16 mouse cellular contexts compared by ENCODE assay signal in genomic region chr1:168283421-168283820, GRCm38 (mm10).
DNase-seq lines count a peak whose midpoint lies in the region; ATAC-seq and TF ChIP-seq lines count a peak whose summit lies in the region.
"Had no signal": no experiment of that assay in that cellular context is flagged by ENCODE, and none has a peak within 500 bp of the region (broad histone marks: within the 10 kb centered on the region; RNA-seq: fewer than 3 reads in every experiment).

No protein-coding gene starts in this region.

- no peaks in the 10 kb centered on the region for H3K36me3 ChIP-seq in heart, embryonic 11.5 days (ENCODE audit: control insufficient read depth, insufficient read depth, low read length)
- H3K36me3 ChIP-seq in hindbrain, embryonic 13.5 days = no peaks in the 10 kb centered on the region
- H3K36me3 ChIP-seq in hindbrain, embryonic 14.5 days (replicated peaks; ENCODE audit: control insufficient read depth, insufficient read depth) = no peaks in the 10 kb centered on the region
- no peaks in the 10 kb centered on the region for H3K36me3 ChIP-seq in midbrain, embryonic 13.5 days
- no peaks in the 10 kb centered on the region for H3K36me3 ChIP-seq in midbrain, embryonic 11.5 days (ENCODE audit: control insufficient read depth, insufficient read depth, low read length)
- H3K36me3 ChIP-seq in myocyte (ENCODE audit: control insufficient read depth, insufficient read depth) = no peaks in the 10 kb centered on the region

- H3ac ChIP-seq in myocyte (ENCODE audit: control insufficient read depth, insufficient read length) = no peak overlapping the region

- peaks cover 53% of the 10 kb centered on the region for H3K4me1 ChIP-seq in heart, embryonic 11.5 days (ENCODE audit: control insufficient read depth, insufficient read depth, low read length)
- peaks cover 65% of the 10 kb centered on the region for H3K4me1 ChIP-seq in hindbrain, embryonic 13.5 days (replicated peaks)
- peaks cover 36% of the 10 kb centered on the region for H3K4me1 ChIP-seq in hindbrain, embryonic 14.5 days (replicated peaks; ENCODE audit: control insufficient read depth, insufficient read depth, low read length)
- H3K4me1 ChIP-seq in midbrain, embryonic 13.5 days (replicated peaks) = peaks cover 64% of the 10 kb centered on the region
- H3K4me1 ChIP-seq in midbrain, embryonic 11.5 days (ENCODE audit: control insufficient read depth, insufficient read depth, low read length) = peaks cover 46% of the 10 kb centered on the region

- no peak overlapping the region for H3K9ac ChIP-seq in heart, embryonic 11.5 days (ENCODE audit: low read depth, low read length)
- no peak overlapping the region for H3K9ac ChIP-seq in hindbrain, embryonic 13.5 days
- H3K9ac ChIP-seq in hindbrain, embryonic 14.5 days = no peak overlapping the region
- H3K9ac ChIP-seq in midbrain, embryonic 13.5 days (replicated peaks) = no peak overlapping the region
- H3K9ac ChIP-seq in midbrain, embryonic 11.5 days (ENCODE audit: low read length) = no peak overlapping the region
- H3K9ac ChIP-seq: liver, postnatal 0 days had no signal

- H3K79me2 ChIP-seq in myocyte (ENCODE audit: control insufficient read depth, insufficient read depth) = peaks cover 6% of the 10 kb centered on the region

- H3K27ac ChIP-seq in heart, embryonic 11.5 days (ENCODE audit: low read depth, low read length) = 0 out of 2 replicates have a peak overlapping the region, but pooled peaks have one; percentile 29
- peak overlapping the region; percentile 13; the same call in 1 of the 2 replicates for H3K27ac ChIP-seq in hindbrain, embryonic 13.5 days
- H3K27ac ChIP-seq in hindbrain, embryonic 14.5 days = no peak overlapping the region
- H3K27ac ChIP-seq in midbrain, embryonic 13.5 days = peak overlapping the region; percentile 71
- no peak overlapping the region for H3K27ac ChIP-seq in midbrain, embryonic 11.5 days (ENCODE audit: low read depth, low read length)
- H3K27ac ChIP-seq: stomach, postnatal 0 days had no signal

- H3K27me3 ChIP-seq in heart, embryonic 11.5 days (ENCODE audit: control insufficient read depth, insufficient read depth, low read length) = no peaks in the 10 kb centered on the region
- H3K27me3 ChIP-seq in hindbrain, embryonic 13.5 days = no peaks in the 10 kb centered on the region
- H3K27me3 ChIP-seq in hindbrain, embryonic 14.5 days (ENCODE audit: control insufficient read depth, insufficient read depth, low read length) = no peaks in the 10 kb centered on the region
- H3K27me3 ChIP-seq in midbrain, embryonic 13.5 days = no peaks in the 10 kb centered on the region
- H3K27me3 ChIP-seq in midbrain, embryonic 11.5 days (ENCODE audit: control insufficient read depth, insufficient read depth, low read length) = no peaks in the 10 kb centered on the region
- H3K27me3 ChIP-seq in myocyte (ENCODE audit: control insufficient read depth, insufficient read depth, insufficient read length) = no peaks in the 10 kb centered on the region
- H3K27me3 ChIP-seq: Patski had no signal

- intact Hi-C loops in heart, postnatal 14 days (cut with DNase I) = loop anchor here (5.0 kb wide), 1 partner anchor 66 kb away; no protein-coding TSS in a partner anchor

- H3K4me2 ChIP-seq in heart, embryonic 11.5 days = no peak overlapping the region
- no peak overlapping the region for H3K4me2 ChIP-seq in hindbrain, embryonic 13.5 days
- H3K4me2 ChIP-seq in hindbrain, embryonic 14.5 days (replicated peaks) = no peak overlapping the region
- no peak overlapping the region for H3K4me2 ChIP-seq in midbrain, embryonic 13.5 days (replicated peaks)
- no peak overlapping the region for H3K4me2 ChIP-seq in midbrain, embryonic 11.5 days
- H3K4me2 ChIP-seq in myocyte (ENCODE audit: low read depth) = peak overlapping the region; percentile 12

- no peak for TF ChIP-seq POLR2A in myocyte (IDR thresholded peaks at IDR 0.05; ENCODE audit: insufficient read length, low read depth)

- no peak for DNase-seq in heart, postnatal 14 days
- no peak for DNase-seq in hindbrain, embryonic 14.5 days (ENCODE audit: low spot score)
- no peak for DNase-seq in midbrain, embryonic 11.5 days (ENCODE audit: low spot score, missing footprints)
- DNase-seq: adrenal gland, postnatal 25 days; layer of hippocampus, postnatal 36 days; liver; liver, postnatal 0 days; thymus, postnatal 14 days had no signal

- ATAC-seq in heart, embryonic 11.5 days (replicated peaks; ENCODE audit: insufficient number of reproducible peaks, low FRiP score, low TSS enrichment) = no peak
- ATAC-seq in hindbrain, embryonic 13.5 days (ENCODE audit: low FRiP score) = no peak
- no peak for ATAC-seq in hindbrain, embryonic 14.5 days (ENCODE audit: low FRiP score)
- ATAC-seq in midbrain, embryonic 13.5 days = no peak
- no peak for ATAC-seq in midbrain, embryonic 11.5 days (ENCODE audit: low FRiP score)
- ATAC-seq in erythroblast, adult 5-6 weeks (replicated peaks; ENCODE audit: low FRiP score, poor library complexity, severe bottlenecking) = no peak
- ATAC-seq: activated CD4-positive, CD25-positive, alpha-beta regulatory T cell, adult 4 months; liver, postnatal 0 days; Patski had no signal

- no peaks in the 10 kb centered on the region for H3K9me3 ChIP-seq in heart, embryonic 11.5 days (replicated peaks; ENCODE audit: control insufficient read depth, low read length)
- no peaks in the 10 kb centered on the region for H3K9me3 ChIP-seq in hindbrain, embryonic 13.5 days
- H3K9me3 ChIP-seq in hindbrain, embryonic 14.5 days (ENCODE audit: control insufficient read depth, low read length) = no peaks in the 10 kb centered on the region
- H3K9me3 ChIP-seq in midbrain, embryonic 13.5 days = no peaks in the 10 kb centered on the region
- no peaks in the 10 kb centered on the region for H3K9me3 ChIP-seq in midbrain, embryonic 11.5 days (ENCODE audit: control insufficient read depth, low read length)

- 68% methylated on average over 2 of the region's 2 CpGs for WGBS in heart, embryonic 11.5 days (ENCODE audit: insufficient replicate concordance)
- 80% methylated on average over 2 of the region's 2 CpGs for WGBS in hindbrain, embryonic 13.5 days
- WGBS in hindbrain, embryonic 14.5 days = 81% methylated on average over 2 of the region's 2 CpGs
- 82% methylated on average over 2 of the region's 2 CpGs for WGBS in midbrain, embryonic 13.5 days
- 90% methylated on average over 2 of the region's 2 CpGs for WGBS in midbrain, embryonic 11.5 days

- H3K4me3 ChIP-seq in heart, embryonic 11.5 days (ENCODE audit: low read depth, low read length) = no peak overlapping the region
- no peak overlapping the region for H3K4me3 ChIP-seq in hindbrain, embryonic 13.5 days
- H3K4me3 ChIP-seq in hindbrain, embryonic 14.5 days (replicated peaks; ENCODE audit: low read length) = no peak overlapping the region
- H3K4me3 ChIP-seq in midbrain, embryonic 13.5 days (replicated peaks) = no peak overlapping the region
- H3K4me3 ChIP-seq in midbrain, embryonic 11.5 days (ENCODE audit: low read depth, low read length) = no peak overlapping the region
- no peak overlapping the region for H3K4me3 ChIP-seq in myocyte

TF ChIP-seq in myocyte, 11 proteins besides CTCF, POLR2A, EP300 and RAD21:
- no peak for TF ChIP-seq CEBPB (IDR thresholded peaks at IDR 0.05; ENCODE audit: insufficient read depth, poor library complexity, severe bottlenecking)
- TF ChIP-seq E2F4 (IDR thresholded peaks at IDR 0.05; ENCODE audit: insufficient read depth) = no peak
- no peak for TF ChIP-seq MAX (IDR thresholded peaks at IDR 0.05; ENCODE audit: low read depth)
- TF ChIP-seq TCF3 (IDR thresholded peaks at IDR 0.05; ENCODE audit: insufficient read length, low read depth) = no peak
- TF ChIP-seq SRF (IDR thresholded peaks at IDR 0.05; ENCODE audit: control insufficient read depth, insufficient read length, low read depth) = no peak
- no peak for TF ChIP-seq TCF12 (IDR thresholded peaks at IDR 0.05; ENCODE audit: insufficient read depth, poor library complexity, severe bottlenecking)
- no peak for TF ChIP-seq REST (IDR thresholded peaks at IDR 0.05; ENCODE audit: insufficient read depth, insufficient read length)
- no peak for TF ChIP-seq MYOD1 (IDR thresholded peaks at IDR 0.05; ENCODE audit: control insufficient read depth in 1 of 3, insufficient read length in 2 of 3, low read depth in 2 of 3)
- no peak for TF ChIP-seq USF1 (IDR thresholded peaks at IDR 0.05; ENCODE audit: low read depth)
- no peak for TF ChIP-seq POLR2AphosphoS2 (IDR thresholded peaks at IDR 0.05; ENCODE audit: insufficient read length, low read depth)
- no peak for TF ChIP-seq MYOG (IDR thresholded peaks at IDR 0.05; ENCODE audit: control insufficient read depth in 1 of 3, insufficient read depth in 1 of 3, insufficient read length in 2 of 3, low read depth in 2 of 3)

Comparison
In these comparisons a context has a peak if more than half of its experiments do, and no peak if none do; other contexts are left out.
1. H3K27ac ChIP-seq: peak in heart, embryonic 11.5 days (single experiment), hindbrain, embryonic 13.5 days (single experiment) and midbrain, embryonic 13.5 days (single experiment); none in hindbrain, embryonic 14.5 days (single experiment) and midbrain, embryonic 11.5 days (single experiment).